Mouse (Mus musculus): Measurements from ENCODE around the gene Syn3.

- TF ChIP-seq CTCF (IDR thresholded peaks at IDR 0.05; ENCODE audit: low read depth) (no peak), EP300 (IDR thresholded peaks at IDR 0.05; ENCODE audit: low read depth) (no peak)
Measured at GRCm38 (mm10) chr10:86299795-86300194, 198.9 kb downstream of the Syn3 start.
